Mouse (Mus musculus) adrenal gland, postnatal 10 days (tissue): ENCODE measurements around the gene Trp53i11. TPM values are rescaled to one million over a fixed set of nuclear protein-coding genes. Genes with fewer than 3 reads are reported as not detected.

Experiments used
- DNase-seq: peaks from one replicate; pipeline ENCODE4 v3.0.0; 2021; ENCODE audit warnings: mixed read lengths
- total RNA-seq, 2 experiments: library from RNA; stranded (reverse); gene quantifications; 2 replicates each; pipeline ENCODE4 v1.2.3; 2021

The Trp53i11 gene
- total RNA-seq, 2 experiments from 2014 or later = 87.9 to 89.8 TPM

DNA sequence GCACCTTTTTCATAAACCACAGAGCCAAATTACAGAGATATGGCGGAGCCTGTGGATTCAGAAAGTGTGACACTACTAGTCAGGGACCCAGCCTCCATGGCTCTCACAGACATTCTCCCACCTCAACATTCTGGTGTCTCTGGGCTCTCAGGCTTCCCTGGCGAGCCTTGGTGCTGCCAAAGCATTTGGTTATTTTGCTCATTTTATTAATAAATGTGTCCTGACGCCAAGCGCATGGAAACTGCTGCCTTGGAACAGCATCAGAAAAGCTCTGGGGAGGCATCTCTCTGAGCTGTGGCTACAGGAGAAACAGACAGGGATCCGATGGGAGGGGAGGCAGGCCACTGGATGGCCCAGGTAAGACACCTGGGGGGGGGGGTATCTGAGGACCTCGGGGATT, 15.4 kb upstream of the Trp53i11 start:
- DNase-seq = no peak

DNA sequence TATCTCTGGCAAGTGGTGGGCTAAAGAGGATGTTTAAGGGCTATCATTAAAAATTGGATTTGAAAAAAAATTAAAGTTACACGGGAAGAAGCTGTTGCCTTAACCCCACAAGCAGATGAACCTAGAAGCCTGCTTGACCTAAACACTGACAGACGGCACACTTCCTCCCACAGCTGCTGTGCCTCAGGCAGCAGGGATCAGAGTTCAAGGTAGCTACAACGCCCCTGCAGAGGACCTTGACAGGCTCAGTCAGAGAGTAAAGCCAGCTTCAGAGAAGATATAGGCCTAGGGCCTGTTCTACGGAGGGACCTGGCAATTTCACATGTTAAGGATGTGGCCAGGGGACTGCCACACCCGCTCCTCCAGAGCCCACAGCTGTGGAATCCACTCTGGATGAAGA, 14.9 kb upstream of the Trp53i11 start:
- DNase-seq = no peak

DNA sequence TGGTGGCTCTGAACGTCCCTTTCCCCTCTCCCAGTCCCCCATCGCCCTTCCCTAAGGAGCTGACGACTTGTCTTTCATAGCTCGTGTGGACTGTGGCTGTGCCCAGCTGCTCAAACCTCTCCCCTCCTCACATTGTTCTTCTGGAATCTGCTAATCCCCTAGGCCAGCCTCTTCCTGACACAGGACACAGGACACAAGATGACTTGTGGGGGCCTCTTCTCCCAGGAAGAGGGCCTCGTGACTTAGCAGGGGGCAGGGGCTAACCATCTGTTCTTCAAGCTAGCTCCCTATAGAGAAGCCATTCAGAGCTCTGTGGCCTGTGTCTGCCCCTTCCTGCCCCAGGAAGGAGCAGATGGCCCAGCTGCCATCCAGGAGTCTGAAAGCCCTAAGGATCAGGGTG, 13.2 kb upstream of the Trp53i11 start:
- no peak for DNase-seq

DNA sequence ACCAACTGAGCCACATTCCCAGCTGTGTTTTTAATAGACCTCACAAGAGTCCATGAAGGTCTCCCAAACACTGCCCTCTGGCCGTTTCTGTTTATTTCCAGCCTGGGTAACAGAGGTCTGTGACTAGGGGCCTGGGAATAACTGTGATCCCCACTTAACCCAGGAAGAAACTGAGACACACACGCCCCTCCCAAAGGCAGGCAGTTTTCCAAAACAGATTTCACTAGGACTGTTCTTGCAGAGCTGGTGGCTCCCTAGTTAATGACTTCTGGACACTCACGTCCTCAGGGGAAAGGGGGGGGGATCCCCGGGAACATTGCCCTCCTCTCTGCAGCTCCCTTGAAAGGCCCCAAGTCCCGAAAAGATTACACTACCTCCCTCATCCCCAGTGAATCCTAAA, 12.1 kb upstream of the Trp53i11 start:
- DNase-seq = no peak

DNA sequence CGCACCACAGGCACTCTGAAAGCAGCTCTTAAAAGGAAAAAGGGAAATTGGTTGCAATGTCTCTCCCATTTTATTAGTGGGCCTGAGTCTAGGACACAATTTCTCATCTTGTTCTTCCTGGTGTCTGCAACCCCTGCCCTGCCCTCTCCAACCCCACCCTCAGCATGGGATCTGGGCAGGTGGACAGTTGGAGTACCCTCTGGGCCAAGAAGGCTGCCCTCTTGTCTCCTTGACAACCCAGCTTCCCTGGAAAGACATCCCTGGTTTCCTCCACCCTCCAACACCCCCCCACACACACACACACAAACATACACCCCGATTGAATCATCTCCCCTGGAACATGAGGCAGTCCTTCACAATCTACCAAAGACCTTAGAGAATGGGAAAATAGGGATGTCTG, 11.6 kb upstream of the Trp53i11 start:
- DNase-seq = no peak

DNA sequence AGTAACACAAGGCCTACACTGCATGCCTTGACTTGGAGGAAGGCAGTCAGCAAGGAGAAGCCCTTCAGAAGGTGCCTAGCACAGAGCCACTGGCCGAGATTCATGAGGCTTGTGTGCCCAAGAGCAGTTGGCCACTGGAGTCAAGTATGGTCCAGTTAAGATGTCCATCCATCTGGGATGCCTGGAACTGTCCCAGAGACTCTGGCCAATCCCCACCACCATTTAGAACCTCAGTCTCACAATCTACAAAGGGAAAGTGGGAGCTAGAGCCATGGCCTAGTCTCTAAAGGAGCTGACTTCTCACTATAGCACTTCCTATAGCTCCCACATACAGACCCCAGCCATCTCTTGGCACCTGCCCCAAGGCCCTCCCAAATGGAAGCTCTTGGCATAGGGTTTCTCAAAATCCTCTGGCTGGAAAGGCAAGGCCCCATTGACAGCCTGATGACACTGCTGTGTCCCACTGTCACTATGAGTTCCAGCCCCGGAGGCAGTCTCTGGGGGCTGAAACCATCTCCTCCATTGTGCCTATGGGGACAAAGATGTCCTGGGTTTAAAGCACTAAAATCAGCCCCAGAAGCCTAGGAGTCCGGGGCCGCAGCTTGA, 11.1 kb upstream of the Trp53i11 start:
- DNase-seq = no peak

DNA sequence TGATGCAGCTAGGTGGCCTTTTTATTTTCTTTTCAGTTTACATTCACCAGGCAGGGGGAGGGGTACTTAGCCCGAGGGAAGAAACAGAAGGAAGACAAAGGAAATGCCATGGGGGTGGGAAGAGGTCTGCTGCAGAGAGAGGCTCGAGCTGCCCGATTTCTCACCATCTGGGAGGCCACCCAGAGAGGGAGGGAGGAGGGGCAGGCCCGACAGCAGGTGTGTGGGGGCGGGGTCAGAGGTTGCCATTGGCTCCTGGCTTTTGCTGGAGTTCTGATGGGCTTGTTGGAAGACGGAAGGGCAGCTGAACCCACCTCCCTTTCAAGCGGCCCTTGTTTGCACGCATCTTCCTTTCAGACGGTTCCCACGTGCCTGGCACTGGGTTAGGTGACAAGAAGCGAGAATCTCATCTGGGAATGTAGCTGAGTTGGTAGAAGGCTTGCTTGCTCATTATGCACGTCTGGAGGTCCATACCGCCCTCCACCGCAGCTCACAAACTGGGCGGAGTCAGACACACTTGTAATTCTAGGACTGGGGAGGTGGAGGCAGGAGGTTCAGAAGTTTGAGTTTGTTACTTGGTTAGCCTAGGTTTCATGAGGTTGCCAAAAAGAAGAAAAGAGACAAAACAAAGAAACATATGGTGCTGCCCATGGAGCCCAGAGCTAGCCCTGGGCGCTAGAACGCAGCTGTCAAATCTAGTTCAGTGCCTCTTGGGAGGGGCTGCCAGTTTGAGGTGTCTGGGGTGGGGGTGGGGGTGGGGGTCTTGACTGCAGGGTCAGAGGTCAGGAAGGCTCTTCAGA, 10.3 kb upstream of the Trp53i11 start:
- no peak for DNase-seq

DNA sequence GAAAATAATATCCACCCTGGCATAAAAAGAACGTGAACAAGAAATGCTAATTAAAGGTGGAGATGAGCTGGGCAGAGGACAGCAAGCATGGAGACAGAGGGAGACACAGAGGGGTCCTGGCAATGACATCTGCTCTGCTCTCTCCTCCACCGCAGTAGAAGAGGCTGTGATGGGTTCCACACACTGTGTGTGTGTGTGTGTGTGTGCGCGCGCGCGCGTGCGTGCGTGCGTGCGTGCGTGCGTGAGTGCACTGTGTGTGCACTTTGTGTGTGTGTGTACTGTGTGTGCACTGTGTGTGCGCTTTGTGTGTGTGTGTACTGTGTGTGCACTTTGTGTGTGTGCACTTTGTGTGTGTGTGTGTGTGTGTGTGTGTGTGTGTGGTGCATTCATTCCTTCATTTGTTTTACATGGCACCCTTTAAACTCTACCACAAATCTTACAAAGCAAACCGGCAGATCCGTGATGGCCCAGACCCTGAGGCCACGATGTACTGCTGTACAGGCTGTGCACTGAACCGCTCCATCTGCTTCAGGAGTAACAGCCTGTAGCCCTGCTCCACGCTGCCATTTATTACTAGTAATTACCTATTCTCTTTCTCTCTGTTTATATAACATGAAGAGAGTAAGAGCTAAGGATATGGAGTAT, 9.6 kb upstream of the Trp53i11 start:
- no peak for DNase-seq

DNA sequence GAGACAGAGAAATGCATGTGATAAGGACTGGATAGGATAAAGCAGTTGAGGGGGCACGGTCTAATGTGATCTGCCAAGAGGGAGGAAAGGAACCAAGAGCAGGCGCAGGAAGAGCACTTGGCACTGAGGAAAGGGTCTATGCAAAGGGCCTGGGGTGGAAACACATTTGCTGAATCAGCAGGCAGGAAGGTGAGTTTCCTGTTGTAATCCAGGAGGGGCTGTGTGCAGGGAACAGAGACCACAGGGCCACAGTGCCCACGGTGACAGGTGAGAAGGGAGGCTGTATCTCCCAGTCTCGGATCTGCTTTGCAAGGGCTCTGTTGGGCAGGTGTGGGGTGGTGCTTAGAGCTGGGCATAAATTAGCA, 9.1 kb upstream of the Trp53i11 start:
- DNase-seq = no peak

DNA sequence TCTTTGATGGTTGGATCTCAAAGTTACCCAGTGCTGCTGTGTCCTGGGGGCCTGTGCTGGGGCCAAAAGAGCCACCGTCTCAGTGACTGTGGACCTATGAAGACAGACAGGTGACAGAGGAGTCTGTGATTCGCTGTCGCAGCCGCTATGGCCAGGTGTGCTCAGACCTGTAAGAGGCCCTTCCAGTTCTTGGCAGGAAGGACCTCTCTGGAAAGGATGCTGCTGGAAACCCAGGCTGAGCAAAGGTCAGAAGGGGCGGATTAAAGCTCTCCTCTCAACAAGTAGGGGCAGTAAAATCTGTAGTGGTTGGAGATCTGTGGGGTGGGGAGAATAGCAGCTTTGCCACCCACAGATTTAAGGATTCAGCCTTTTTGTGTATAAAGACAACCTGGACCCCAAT, 7.7 kb upstream of the Trp53i11 start:
- DNase-seq = no peak

DNA sequence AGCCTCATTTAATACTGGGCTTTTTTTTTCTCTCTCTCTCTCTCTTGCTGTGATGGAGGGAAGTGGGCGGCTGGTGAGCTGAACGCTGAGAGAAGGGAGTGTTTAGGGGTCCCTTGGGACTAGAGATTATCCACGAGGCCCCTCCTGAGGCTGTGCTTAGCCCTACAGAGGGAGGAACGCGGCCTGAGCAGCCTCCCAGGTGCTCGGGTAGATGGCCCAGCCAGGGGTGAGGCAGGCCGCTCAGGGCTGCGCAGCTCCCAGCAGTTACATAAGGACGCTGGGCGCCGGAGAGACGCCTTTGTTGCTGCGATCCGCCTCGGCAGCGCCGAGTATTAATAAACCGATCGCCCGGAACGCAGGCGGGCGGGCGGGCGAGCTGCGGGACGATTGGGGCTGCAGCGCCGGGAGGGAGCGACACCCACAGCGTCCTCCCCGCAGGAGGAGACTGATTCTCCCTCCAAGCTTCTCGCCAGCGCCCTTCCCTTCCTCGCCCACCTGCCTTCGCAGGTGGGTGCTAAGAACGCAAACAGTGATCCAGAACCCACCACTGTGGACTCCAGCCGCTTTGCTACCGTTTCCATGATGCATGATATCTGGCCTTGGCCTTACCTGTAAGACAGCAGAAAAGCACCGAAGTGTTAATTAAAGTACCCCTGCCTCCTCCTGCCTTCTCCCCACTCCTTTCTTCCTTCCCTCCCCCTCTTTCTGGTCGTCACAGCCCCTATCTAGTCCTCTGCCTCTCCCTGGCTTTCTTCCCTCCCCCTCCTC, 7.1 kb upstream of the Trp53i11 start:
- peak; percentile 51 for DNase-seq

DNA sequence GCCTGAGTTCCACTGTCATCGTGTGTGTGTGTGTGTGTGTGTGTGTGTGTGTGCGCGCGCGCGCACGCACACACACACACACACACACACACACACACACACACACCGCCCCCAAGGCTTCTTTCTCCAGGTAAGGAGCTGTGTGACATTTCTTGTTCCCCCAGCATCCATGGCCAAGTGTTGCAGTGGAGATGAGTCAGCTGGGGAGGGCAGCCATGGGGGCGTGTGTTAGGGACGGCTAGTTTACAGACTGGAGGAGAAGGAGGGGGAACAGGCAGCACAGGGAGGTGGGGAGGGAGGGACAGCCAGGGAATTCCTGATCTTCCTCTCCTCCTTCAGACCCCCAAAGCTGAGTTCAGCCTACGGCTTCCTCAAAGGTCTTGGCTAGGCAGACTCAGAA, 4.5 kb upstream of the Trp53i11 start:
- DNase-seq = no peak

DNA sequence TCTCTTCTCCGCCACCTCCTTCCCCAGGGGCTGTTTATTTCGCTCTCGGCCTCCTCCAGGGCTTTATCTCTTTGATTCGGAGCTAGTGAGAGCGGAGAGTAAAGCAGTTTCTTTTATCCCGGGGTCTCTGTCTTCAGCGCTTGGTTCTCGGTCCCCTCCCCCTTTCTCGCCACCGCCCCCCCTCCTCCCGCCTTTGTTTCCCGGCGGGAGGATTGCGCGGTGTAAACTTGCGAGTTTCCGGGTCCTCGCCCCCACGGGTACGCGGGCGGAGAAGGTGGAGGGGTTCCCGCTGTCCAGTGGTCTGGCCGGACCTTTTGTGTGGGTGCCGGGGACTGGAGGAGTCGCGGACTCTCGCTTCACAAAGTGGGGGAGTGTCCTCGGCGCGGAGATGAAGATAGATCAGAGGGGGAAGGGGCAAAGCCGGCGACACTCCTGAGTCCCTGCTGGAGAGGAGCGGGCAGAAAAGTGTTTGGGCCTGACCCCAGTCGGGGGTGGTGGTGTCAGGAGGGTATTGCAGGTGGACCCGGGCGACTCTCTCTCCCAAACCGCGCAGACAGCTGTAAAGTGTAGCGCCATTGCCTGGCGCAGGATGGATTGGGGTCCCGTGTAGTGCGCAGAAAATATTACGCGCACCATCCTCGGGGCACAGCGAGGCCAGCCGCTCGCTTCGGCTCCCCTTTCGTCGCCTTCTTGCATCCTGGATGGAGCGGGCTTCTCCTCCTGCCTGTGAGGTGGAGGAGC, 842 bp downstream of the Trp53i11 start:
- peak; percentile 49 for DNase-seq

DNA sequence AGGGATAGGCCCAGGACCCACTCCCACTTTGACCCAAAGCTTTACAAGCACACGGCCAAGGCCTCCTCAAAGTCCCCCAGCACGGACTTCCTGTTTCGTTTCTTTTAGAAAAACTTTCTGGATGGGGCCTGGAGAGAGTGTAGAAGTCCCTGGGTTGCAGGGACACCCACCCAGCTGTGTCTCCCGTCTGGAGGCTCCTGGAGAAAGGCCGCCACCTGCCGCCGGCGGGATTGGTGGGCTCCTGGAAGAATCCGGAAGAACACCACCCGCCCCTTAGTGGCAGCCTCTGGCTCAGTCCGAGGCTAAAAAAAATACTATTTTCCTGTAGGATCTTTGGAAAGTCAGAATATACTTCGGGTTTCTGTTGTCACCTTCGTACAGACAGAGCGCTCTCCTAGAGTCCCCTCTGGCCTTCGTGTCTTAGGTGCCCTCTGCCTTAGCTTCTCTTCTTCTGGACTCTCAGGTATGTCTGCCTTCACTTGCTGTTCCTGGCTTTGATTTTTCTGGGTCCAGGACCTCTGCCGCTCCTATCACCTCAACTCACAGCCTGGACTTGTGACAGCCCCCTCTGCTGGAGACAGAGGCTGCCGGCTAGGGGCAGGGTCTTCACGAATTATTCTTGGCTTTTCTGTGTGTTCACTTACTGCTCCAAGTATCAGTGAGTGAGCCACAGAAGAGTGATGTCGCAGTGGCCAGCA, 1.6 kb downstream of the Trp53i11 start:
- peak; percentile 75 for DNase-seq

DNA sequence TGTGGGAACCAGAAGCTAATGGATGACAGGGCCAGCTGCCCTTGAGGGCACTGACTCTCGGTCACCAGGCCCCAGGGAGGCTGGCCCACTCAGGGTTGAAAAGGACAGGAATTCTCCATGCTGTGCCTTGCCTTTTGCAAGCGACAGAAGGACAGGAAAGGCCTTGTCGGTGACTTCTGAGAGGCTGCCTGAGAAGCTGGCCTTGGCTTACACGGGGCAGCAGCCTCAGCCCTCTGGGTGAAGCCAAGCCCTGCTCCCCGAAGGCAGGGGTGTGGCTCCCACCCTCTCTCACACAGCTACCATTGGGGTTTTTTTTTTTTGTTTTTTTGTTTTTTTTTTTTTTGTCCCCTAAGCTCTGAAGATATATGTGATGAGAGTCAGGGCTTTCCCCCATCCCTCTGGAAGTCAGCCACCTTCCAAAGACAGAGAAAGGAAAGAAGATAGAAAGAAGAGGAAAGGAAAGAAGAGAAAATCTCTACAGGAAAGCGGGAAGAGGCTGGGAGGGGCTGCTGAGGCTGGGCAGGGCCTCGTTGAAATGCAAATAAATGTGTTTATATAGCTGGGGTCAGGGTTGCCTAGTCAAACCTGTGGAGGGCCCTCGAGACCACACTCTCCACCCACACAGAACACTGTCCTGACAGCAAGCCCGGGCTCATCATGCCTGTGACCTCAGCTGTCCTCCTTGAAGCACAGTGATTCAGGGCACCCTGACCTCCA, 3.6 kb downstream of the Trp53i11 start:
- DNase-seq = peak; percentile 83

DNA sequence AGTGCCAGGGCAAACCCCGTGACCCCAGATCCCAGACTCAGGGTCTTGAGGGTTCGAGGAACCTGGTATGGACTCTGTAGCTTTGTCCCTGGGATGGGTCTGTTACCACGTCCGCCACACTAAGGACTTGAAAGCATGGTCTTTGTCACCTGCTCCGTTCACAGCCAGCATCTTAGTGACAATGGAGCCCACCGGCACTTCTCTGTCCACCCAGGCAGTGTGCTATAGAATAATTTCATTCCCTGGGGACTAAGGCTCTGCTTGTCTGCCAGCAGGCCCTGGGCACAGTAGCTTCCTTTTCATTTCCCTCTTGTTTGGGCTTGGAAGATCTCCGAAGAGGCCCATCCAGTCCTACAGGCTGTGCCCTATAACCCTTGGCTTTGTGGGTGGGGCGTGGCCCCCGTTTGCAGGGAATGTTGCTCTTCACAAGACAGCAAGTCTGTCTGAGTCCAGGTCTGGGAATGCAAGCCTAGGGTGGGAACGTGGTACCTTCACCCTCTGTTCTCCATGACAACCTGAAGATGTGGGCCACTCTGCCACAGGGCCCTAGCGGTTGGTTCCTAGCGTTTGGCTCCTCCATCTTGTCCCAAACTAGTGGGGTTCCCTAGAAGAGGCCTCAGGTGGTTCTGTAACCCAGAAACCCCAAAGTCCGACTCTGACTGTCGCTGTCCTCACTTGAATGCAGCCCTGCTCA, 4.3 kb downstream of the Trp53i11 start:
- DNase-seq = no peak

DNA sequence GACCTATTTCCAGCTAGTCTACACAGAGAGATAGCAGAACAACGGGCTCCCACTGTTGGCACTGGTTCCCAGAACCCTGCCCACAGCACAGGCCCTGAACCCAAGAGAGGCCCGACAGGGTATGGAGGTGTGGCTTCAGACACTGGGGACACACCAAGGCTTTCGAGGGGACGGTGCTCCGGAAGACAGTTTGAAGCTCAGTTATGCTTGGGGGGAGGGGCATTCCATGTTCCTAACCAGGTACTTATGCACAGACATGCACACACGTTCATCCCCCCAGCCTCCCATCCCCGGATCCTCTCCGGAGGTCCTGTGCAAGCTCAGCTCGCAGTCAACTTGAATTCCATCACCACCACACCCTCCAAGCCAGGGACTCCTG, 4.8 kb downstream of the Trp53i11 start:
- DNase-seq = no peak

DNA sequence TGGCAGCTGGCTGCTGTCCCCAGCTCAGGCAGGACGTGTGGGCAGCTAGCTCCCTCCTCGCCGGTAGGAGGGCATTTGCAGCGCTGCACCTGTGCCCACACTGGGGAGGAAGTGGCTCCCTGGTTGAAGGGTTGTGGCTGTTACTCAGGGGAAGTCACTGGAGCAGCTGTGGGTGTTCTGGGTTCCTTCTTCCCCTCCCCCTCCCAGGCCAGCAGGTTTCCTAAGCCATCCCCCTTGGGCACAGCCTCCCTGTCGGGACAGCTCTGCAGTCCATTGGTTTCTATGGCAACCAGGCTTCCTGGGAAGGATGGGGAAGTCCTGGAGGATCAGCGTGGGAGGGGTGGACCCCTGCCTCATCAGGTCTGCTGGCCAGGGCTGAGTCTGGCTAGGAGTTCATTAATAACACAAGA, 5.3 kb downstream of the Trp53i11 start:
- peak; percentile 37 for DNase-seq

DNA sequence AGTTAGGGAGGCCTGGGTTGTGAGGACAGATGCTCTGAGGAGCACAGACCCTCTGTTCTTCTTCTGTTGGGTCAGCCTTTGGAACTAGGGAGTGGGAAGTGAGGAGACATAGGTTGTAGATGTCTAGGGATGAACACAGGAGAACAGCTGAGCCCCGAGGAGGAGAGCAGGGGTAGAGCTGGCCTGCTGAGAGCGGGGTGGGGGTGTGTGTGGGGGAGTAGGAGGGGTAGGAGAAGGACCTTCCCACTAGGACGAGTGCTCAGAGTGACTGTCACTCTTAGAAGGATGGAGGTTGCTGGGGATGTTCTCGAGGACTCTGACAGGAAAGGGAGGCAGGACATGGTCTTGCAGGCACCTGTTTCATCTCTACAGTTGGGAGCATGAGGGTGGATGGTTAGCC, 6.5 kb downstream of the Trp53i11 start:
- no peak for DNase-seq

DNA sequence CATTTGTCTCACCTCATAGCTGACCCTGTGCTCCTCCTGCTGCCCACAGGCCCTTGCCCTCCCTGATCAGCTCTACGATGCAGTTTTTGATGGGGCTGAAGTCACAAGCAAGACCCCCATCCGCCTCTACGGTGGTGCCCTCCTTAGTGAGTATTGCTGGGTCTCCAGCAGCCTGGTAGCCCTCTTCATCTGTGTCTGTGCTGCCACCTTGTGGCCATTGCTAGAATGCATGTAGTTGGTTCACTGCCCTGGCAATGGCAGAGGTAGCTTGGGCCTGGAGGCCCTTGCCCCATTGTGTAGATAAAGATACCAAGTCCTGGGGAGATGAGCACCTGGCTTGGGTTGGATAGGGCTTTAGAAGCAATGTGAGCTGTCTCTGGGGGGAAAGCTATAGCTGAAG, 11.5 kb downstream of the Trp53i11 start:
- DNase-seq = peak; percentile 97
